Mouse (Mus musculus): ENCODE results near the gene Gm21915. TPM values are rescaled to one million over a fixed set of nuclear protein-coding genes. Genes with fewer than 3 reads are reported as not detected.

The Gm21915 gene
- total RNA-seq, 2 experiments from 2014 or later, result not detected

- DNase-seq (ENCODE audit: low spot score), result no peak
- intact Hi-C loops (cut with DNase I), result no loop called here
Observed at GRCm38 (mm10) chr9:40652757-40653156, 17.7 kb upstream of the Gm21915 start.

- no peak for DNase-seq (ENCODE audit: low spot score)
- intact Hi-C loops (cut with DNase I), result no loop called here
Observed at GRCm38 (mm10) chr9:40666190-40666803, 4.1 kb upstream of the Gm21915 start.

- no peak for DNase-seq (ENCODE audit: low spot score)
Observed at GRCm38 (mm10) chr9:40671323-40671930, 1.0 kb downstream of the Gm21915 start.

GRCm38 (mm10) chr9:40675203-40675958, 5.0 kb downstream of the Gm21915 start:
- no peak for DNase-seq (ENCODE audit: low spot score)
- intact Hi-C loops (cut with DNase I), result no loop called here

More at GRCm38 (mm10) chr9:40671323-40671930, 1.0 kb downstream of the Gm21915 start:
- intact Hi-C loops (cut with DNase I), result no loop called here

GRCm38 (mm10) chr9:40678653-40679052, 8.2 kb downstream of the Gm21915 start:
- intact Hi-C loops (cut with DNase I), result no loop called here
- no peak for DNase-seq (ENCODE audit: low spot score)

GRCm38 (mm10) chr9:40685801-40686420, 15.5 kb downstream of the Gm21915 start, which contains the start of gene Clmp:
Clmp (plus strand) TSS chr9:40685962.
- DNase-seq (ENCODE audit: low spot score), result no peak
- intact Hi-C loops (cut with DNase I), result no loop called here

GRCm38 (mm10) chr9:40686421-40686899, 16.0 kb downstream of the Gm21915 start:
- intact Hi-C loops (cut with DNase I), result no loop called here
- DNase-seq (ENCODE audit: low spot score), result no peak

GRCm38 (mm10) chr9:40687053-40687452, 16.6 kb downstream of the Gm21915 start:
- no peak for DNase-seq (ENCODE audit: low spot score)
- intact Hi-C loops (cut with DNase I), result no loop called here

GRCm38 (mm10) chr9:40687553-40687952, 17.1 kb downstream of the Gm21915 start:
- no peak for DNase-seq (ENCODE audit: low spot score)
- intact Hi-C loops (cut with DNase I), result no loop called here

GRCm38 (mm10) chr9:40690511-40690910, 20.1 kb downstream of the Gm21915 start:
- intact Hi-C loops (cut with DNase I), result no loop called here
- no peak for DNase-seq (ENCODE audit: low spot score)

- no peak for DNase-seq (ENCODE audit: low spot score)
- intact Hi-C loops (cut with DNase I), result no loop called here
Observed at GRCm38 (mm10) chr9:40693026-40693425, 22.6 kb downstream of the Gm21915 start.

- DNase-seq (ENCODE audit: low spot score), result no peak
- intact Hi-C loops (cut with DNase I), result no loop called here
Observed at GRCm38 (mm10) chr9:40693768-40694167, 23.4 kb downstream of the Gm21915 start.

- intact Hi-C loops (cut with DNase I), result no loop called here
- DNase-seq (ENCODE audit: low spot score), result no peak
Observed at GRCm38 (mm10) chr9:40694284-40694683, 23.9 kb downstream of the Gm21915 start.

- no peak for DNase-seq (ENCODE audit: low spot score)
- intact Hi-C loops (cut with DNase I), result no loop called here
Observed at GRCm38 (mm10) chr9:40696086-40696485, 25.7 kb downstream of the Gm21915 start.

GRCm38 (mm10) chr9:40699194-40699593, 28.8 kb downstream of the Gm21915 start:
- intact Hi-C loops (cut with DNase I), result no loop called here
- no peak for DNase-seq (ENCODE audit: low spot score)

- intact Hi-C loops (cut with DNase I), result no loop called here
- no peak for DNase-seq (ENCODE audit: low spot score)
Observed at GRCm38 (mm10) chr9:40700253-40700652, 29.8 kb downstream of the Gm21915 start.

GRCm38 (mm10) chr9:40704364-40705276, 34.2 kb downstream of the Gm21915 start:
- no peak for DNase-seq (ENCODE audit: low spot score)
- intact Hi-C loops (cut with DNase I), result no loop called here

- no peak for DNase-seq (ENCODE audit: low spot score)
- intact Hi-C loops (cut with DNase I), result no loop called here
Observed at GRCm38 (mm10) chr9:40708448-40709140, 38.2 kb downstream of the Gm21915 start.

- intact Hi-C loops (cut with DNase I), result no loop called here
Observed at GRCm38 (mm10) chr9:40709141-40709537, 38.7 kb downstream of the Gm21915 start.

More at GRCm38 (mm10) chr9:40709141-40709537, 38.7 kb downstream of the Gm21915 start:
- no peak for DNase-seq (ENCODE audit: low spot score)
